Mouse (Mus musculus) embryonic facial prominence, embryonic 14.5 days (tissue): ENCODE measurements at regions not wholly inside any gene's neighbourhood (a gene's known extent, or its start where the extent isn't known, plus 50 kb on each side); places are given as distances from the start of the nearest gene placed in this dataset.

Experiments used
- ATAC-seq: fragments of 200-750 bp; cut with Nextera tagmentation; 2 replicates; pipeline ENCODE4 v1.8.0; 2017; ENCODE audit warnings: low read depth, moderate number of reproducible peaks, moderate TSS enrichment
- DNase-seq: peaks from one replicate; pipeline ENCODE4 v3.0.0-alpha.2; 2015; ENCODE audit warnings: low spot score
- H3K27ac ChIP-seq: fragments of 300-500 bp; sonication (generic); replicated peaks from 2 replicates; pipeline ENCODE4 v1.5.1; 2014; ENCODE audit warnings: low read depth, mild to moderate bottlenecking, low read length, moderate library complexity
- H3K27me3 ChIP-seq: fragments of 300-500 bp; sonication (generic); replicated peaks from 2 replicates; pipeline ENCODE4 v1.6.1; 2014; ENCODE audit warnings: low read length; ENCODE audit not compliant: control insufficient read depth, insufficient read depth
- H3K36me3 ChIP-seq: fragments of 300-500 bp; sonication (generic); 2 replicates; pipeline ENCODE4 v1.6.1; 2014; ENCODE audit warnings: low read length, mixed read lengths; ENCODE audit not compliant: control insufficient read depth, insufficient read depth
- H3K4me1 ChIP-seq: fragments of 300-500 bp; sonication (generic); 2 replicates; pipeline ENCODE4 v1.6.1; 2014; ENCODE audit warnings: antibody characterized with exemption, low read length; ENCODE audit not compliant: control insufficient read depth, insufficient read depth
- H3K4me2 ChIP-seq: fragments of 300-500 bp; sonication (generic); 2 replicates; pipeline ENCODE4 v1.6.1; 2014; ENCODE audit warnings: low read depth, mild to moderate bottlenecking, low read length, moderate library complexity, mixed read lengths
- H3K4me3 ChIP-seq: fragments of 300-500 bp; sonication (generic); 2 replicates; pipeline ENCODE4 v1.5.1; 2014; ENCODE audit warnings: low read depth, mild to moderate bottlenecking, low read length
- H3K9ac ChIP-seq: fragments of 300-500 bp; sonication (generic); 2 replicates; pipeline ENCODE4 v1.6.1; 2014; ENCODE audit warnings: low read depth, mild to moderate bottlenecking, low read length, moderate library complexity, mixed read lengths
- H3K9me3 ChIP-seq: fragments of 300-500 bp; sonication (generic); 2 replicates; pipeline ENCODE4 v1.6.1; 2016; ENCODE audit warnings: low read length; ENCODE audit not compliant: control insufficient read depth
- WGBS: fragments of 180-500 bp; shearing (Covaris S2); extraction: QIAGEN DNeasy Blood & Tissue Kit; methylation state at CpG from one replicate; pipeline ENCODE4 v1.1.7; 2014; 5-methylcytosine and 5-hydroxymethylcytosine counted together

DNA sequence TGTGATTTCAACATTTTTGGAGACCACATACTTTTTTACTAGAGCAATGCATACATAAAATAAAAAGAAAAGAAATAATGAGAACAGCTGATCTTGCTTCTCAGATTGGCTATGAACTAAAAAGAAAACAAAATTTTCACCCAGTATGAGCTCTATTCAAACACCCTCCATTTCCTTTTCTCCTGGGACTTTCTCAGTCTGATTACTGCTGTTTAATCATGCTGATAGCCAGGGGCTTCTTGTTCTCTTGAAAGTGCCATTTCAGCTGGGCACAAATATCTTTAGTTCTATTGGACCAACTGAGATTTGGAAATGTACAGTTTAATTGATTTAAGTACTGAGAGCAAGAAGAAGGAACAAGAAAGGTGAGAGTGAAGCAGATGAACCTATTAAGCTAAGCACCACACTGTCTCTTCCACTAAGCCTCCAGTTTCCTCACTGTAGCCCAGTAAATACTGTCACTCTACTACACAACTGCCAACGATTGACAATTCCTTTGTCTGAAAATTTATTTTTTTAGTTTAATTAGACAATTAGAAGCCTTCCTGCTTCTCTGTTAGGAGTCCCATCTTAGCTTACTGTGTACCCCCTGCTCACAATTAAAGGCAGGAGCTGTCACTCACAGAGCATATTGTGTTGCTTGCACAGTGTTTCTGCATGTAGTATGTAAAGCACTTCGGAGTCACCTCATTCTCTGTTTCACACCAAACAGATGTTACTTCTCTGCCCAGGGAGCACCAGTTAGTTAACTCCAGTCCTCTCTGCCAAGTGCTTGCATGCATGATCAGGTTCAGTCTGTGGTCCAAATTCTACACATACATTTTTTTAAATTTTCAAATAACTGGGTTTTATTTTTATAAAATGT lies 650.6 kb upstream of the Cntnap2 start:
- Histone ChIP-seq H3K4me3 (no peak overlapping the region), H3K9me3 (no peaks in the 10 kb centered on the region), H3K9ac (no peak overlapping the region), H3K27ac (no peak overlapping the region), H3K36me3 (no peaks in the 10 kb centered on the region), H3K4me2 (no peak overlapping the region), H3K4me1 (no peaks in the 10 kb centered on the region), H3K27me3 (no peaks in the 10 kb centered on the region)
- WGBS: 67% methylated on average over 2 of the region's 2 CpGs
- no peak for ATAC-seq
- DNase-seq: peak; percentile 0
